22 mouse cellular contexts compared by ENCODE assay signal in the genomic region with DNA sequence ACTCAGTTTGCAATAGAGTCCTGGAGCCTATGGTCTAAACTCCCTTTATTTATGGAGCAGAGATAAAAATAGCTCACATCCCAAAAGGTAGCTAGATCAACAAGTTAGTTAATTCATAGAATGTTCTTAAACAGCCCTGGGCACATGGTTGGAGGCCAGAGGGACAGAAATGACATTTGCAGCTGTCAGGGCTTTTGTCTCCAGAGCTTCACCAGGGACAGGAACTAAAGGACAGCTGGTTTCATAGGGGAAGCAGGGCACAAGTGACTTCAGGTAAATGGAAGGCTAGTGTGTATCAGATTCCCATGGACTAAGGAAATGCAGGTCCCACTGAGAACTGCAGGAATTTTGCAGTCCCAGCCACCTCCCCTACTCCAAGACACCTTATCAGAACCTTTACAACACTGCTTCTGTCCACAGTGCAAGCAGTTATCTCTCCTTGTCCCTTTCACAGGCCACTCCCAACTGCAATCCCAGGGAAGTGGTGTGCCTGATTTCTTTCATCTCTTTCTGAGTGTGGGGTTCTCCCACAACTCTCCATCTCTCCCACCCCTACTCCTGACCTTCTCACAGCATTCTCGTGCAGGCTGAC.
"Had no signal": no experiment of that assay in that cellular context is flagged by ENCODE, and none has a peak within 500 bp of the region (broad histone marks: within the 10 kb centered on the region; RNA-seq: fewer than 3 reads in every experiment).

No protein-coding gene starts in this region.

- H3K36me3 ChIP-seq: heart, embryonic 10.5 days; heart, embryonic 12.5 days; hindbrain, embryonic 10.5 days; hindbrain, embryonic 12.5 days; limb, embryonic 13.5 days; limb, embryonic 15.5 days; liver, embryonic 12.5 days had no signal

- H3K9ac ChIP-seq: heart, embryonic 12.5 days; hindbrain, embryonic 12.5 days; hindbrain, embryonic 14.5 days; limb, embryonic 13.5 days; limb, embryonic 15.5 days; liver, embryonic 12.5 days had no signal

- H3K9me3 ChIP-seq: heart, embryonic 10.5 days; heart, embryonic 12.5 days; hindbrain, embryonic 10.5 days; hindbrain, embryonic 12.5 days; limb, embryonic 13.5 days; limb, embryonic 15.5 days; liver, embryonic 12.5 days had no signal

- H3K27me3 ChIP-seq: heart, embryonic 12.5 days; hindbrain, embryonic 12.5 days; limb, embryonic 13.5 days; limb, embryonic 15.5 days; liver, embryonic 12.5 days had no signal

- H3K4me1 ChIP-seq: hindbrain, embryonic 10.5 days; hindbrain, embryonic 12.5 days; limb, embryonic 13.5 days; limb, embryonic 15.5 days; liver, embryonic 12.5 days had no signal

- DNase-seq: gastrocnemius, adult 2 months; gastrocnemius, postnatal 10 days; gastrocnemius, postnatal 25 days; heart, adult 18-20 months; heart, postnatal 10 days; heart, postnatal 4 days; kidney, adult 18-20 months; kidney, adult 8-10 months; kidney, postnatal 14 days; kidney, postnatal 36 days; layer of hippocampus, adult 9-11 months; layer of hippocampus, postnatal 36 days; left cerebral cortex, postnatal 4 days had no signal

- H3K27ac ChIP-seq: gastrocnemius, adult 2 months; heart, embryonic 10.5 days; hindbrain, embryonic 10.5 days; hindbrain, embryonic 12.5 days; hindbrain, embryonic 14.5 days; limb, embryonic 13.5 days; limb, embryonic 15.5 days; liver, embryonic 12.5 days had no signal

- H3K4me3 ChIP-seq: gastrocnemius, adult 2 months; heart, embryonic 10.5 days; heart, embryonic 12.5 days; hindbrain, embryonic 10.5 days; hindbrain, embryonic 12.5 days; limb, embryonic 13.5 days; limb, embryonic 15.5 days; liver, embryonic 12.5 days had no signal

- ATAC-seq: hindbrain, embryonic 16.5 days; liver, embryonic 12.5 days had no signal

- H3K4me2 ChIP-seq: heart, embryonic 12.5 days; hindbrain, embryonic 12.5 days; hindbrain, embryonic 14.5 days; limb, embryonic 13.5 days; limb, embryonic 15.5 days; liver, embryonic 12.5 days had no signal
